Mouse (Mus musculus): Measurements from ENCODE around the gene Tlx3. TPM values are rescaled to one million over a fixed set of nuclear protein-coding genes. Genes with fewer than 3 reads are reported as not detected.

Gene Tlx3
- total and polyA plus RNA-seq, 2 experiments: not detected

DNA sequence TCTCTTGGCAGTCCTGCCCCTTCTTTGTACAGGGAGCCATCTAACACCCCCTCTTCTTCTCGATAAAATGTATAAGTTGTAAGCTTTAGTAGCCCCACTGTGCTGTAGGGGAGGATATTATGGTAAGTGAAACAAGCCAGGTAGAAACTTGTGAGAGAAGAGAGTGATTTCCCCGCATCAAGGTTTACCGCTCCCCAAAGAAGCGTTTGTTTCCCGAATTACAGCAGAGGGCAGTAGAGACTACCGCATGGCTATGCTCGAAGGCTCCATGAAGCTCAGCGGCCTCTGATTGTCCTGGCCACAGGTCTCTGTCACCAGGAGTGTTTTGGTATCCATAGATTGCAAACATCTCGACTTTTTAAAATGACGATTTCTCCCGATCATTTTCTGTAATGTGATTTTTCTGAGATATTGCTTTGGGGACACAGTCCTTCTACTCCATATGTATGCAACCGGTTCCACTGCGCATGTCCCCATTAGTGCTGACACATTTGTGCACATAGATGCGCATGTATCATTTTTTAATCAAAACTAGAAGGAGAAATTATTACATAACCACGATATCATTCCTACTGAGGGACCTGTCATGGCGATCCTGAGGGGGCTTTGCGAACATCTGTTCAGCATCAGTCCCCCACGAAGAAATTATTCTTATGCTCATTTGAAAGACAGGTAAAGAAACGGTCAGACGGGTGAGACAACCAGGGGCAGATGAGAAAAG, 26.7 kb downstream of the Tlx3 start:
- Histone ChIP-seq H3K9ac (ENCODE audit: low read depth, low read length) (no peak overlapping the region), H3K27ac (replicated peaks; ENCODE audit: insufficient read depth, low read depth, low read length) (no peak overlapping the region), H3K4me3 (ENCODE audit: insufficient read depth, low read depth, low read length) (no peak overlapping the region), H3K4me1 (ENCODE audit: control insufficient read depth, insufficient read depth, low read length) (no peaks in the 10 kb centered on the region), H3K79me2 (ENCODE audit: control insufficient read depth, insufficient read depth, low read length) (no peaks in the 10 kb centered on the region), H3K27me3 (ENCODE audit: control insufficient read depth, insufficient read depth, low read length) (peaks cover 6% of the 10 kb centered on the region; the same call in 1 of the 2 replicates), H3K36me3 (ENCODE audit: control insufficient read depth, insufficient read depth, low read length) (no peaks in the 10 kb centered on the region)
- TF ChIP-seq POLR2A (IDR thresholded peaks at IDR 0.05; ENCODE audit: extremely low read depth, insufficient read depth, low read length): no peak
- TF ChIP-seq CTCF (IDR thresholded peaks at IDR 0.05; ENCODE audit: low read depth, low read length): peak; percentile 80
- peak; percentile 33 for DNase-seq (ENCODE audit: extremely low read depth, low read depth, low spot score)
- 36% methylated on average over 20 of the region's 20 CpGs for WGBS

DNA sequence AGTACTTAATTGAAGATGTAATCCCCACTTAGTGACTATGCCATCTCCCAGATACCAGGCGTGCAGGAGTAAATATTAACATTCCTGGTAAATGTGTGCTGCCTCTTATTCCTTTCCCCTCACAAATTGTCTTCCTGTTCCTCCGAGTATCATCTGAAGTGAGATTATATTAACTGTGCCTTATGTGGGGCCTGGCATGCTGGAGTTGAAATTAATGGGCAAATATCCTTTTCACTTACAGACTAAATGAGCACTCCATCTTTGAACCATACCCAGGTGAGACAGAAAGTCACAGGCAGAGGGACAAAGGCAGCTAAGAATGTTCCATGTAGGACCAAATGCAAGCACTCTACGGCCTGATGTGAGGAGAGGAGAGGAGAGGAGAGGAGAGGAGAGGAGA, 27.6 kb downstream of the Tlx3 start:
- DNase-seq (ENCODE audit: extremely low read depth, low read depth, low spot score): no peak
- Histone ChIP-seq H3K27ac (replicated peaks; ENCODE audit: insufficient read depth, low read depth, low read length) (no peak overlapping the region), H3K4me3 (ENCODE audit: insufficient read depth, low read depth, low read length) (no peak overlapping the region), H3K4me1 (ENCODE audit: control insufficient read depth, insufficient read depth, low read length) (no peaks in the 10 kb centered on the region), H3K79me2 (ENCODE audit: control insufficient read depth, insufficient read depth, low read length) (no peaks in the 10 kb centered on the region), H3K36me3 (ENCODE audit: control insufficient read depth, insufficient read depth, low read length) (no peaks in the 10 kb centered on the region), H3K27me3 (ENCODE audit: control insufficient read depth, insufficient read depth, low read length) (0 out of 2 replicates have a peak, but pooled peaks cover 3% of the 10 kb centered on the region), H3K9ac (ENCODE audit: low read depth, low read length) (no peak overlapping the region)
- no peak for TF ChIP-seq CTCF (IDR thresholded peaks at IDR 0.05; ENCODE audit: low read depth, low read length)
- TF ChIP-seq POLR2A (IDR thresholded peaks at IDR 0.05; ENCODE audit: extremely low read depth, insufficient read depth, low read length): no peak
- 65% methylated on average over 2 of the region's 3 CpGs for WGBS

DNA sequence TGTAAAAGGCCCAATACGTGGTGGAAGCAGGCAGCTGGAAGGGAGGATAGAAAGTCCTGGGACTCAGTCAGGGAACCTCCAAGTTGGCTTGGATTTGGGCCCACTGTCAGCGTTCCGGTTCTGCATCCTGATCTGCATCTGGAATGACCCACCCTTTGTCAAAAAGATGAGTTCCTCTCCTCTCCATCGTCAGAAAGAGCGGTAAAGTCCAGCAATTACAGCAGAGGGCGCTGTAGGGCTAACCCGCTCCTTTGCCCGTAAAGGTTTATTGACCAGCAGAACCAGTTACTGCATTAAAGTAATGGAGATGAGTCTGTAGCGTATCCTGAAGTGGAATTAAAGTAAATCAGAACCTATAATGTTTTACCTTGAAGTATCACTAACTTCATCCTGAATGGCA, 32.9 kb downstream of the Tlx3 start:
- 15% methylated on average over 9 of the region's 9 CpGs for WGBS
- no peak overlapping the region for H3K4me3 ChIP-seq (ENCODE audit: insufficient read depth, low read depth, low read length)

DNA sequence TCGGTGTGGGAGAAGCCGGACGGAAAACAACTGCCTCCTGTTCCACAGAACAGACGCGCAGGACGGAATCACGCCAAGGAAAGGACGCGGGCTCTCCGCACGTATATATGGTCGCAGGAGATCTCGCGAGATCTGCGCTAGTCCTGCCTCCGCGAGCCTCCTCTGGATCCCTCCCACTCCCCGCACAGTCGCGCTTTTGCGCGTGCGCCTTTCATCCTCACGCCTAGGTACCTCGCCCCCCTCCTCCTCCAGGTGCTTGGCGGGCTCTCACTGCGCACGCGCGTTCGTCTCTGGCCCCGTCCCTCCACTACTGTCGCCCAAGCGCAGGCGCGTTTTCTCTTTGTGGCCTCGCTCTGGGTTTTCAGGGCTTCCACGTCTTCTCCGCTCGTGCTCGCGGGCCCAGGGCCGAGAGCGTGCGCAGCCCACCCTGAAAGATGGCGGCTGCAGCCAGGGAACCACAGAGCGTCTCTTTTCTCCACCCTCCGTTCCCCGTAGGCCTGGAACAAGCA, 40.3 kb downstream of the Tlx3 start, which contains the start of gene Npm1:
Gene Npm1 (minus strand): TSS at position 209 of the 509 bp plus-strand sequence.
- H3K4me3 ChIP-seq (ENCODE audit: insufficient read depth, low read depth, low read length): peak within 1 kb of the TSS; percentile 67
- 2% methylated on average over 49 of the region's 49 CpGs for WGBS
- H3K4me1 ChIP-seq (ENCODE audit: control insufficient read depth, insufficient read depth, low read length): peaks cover 6% of the 10 kb centered on the region; the same call in 1 of the 2 replicates
- peaks cover 16% of the 10 kb centered on the region for H3K36me3 ChIP-seq (ENCODE audit: control insufficient read depth, insufficient read depth, low read length)
- H3K27ac ChIP-seq (replicated peaks; ENCODE audit: insufficient read depth, low read depth, low read length): peak within 1 kb of the TSS; percentile 65
- H3K27me3 ChIP-seq (ENCODE audit: control insufficient read depth, insufficient read depth, low read length): no peaks in the 10 kb centered on the region
- H3K79me2 ChIP-seq (ENCODE audit: control insufficient read depth, insufficient read depth, low read length): peaks cover 6% of the 10 kb centered on the region; the same call in 1 of the 2 replicates
- peak; percentile 96 for TF ChIP-seq POLR2A (IDR thresholded peaks at IDR 0.05; ENCODE audit: extremely low read depth, insufficient read depth, low read length)
- TF ChIP-seq CTCF (IDR thresholded peaks at IDR 0.05; ENCODE audit: low read depth, low read length): no peak
- H3K9ac ChIP-seq (ENCODE audit: low read depth, low read length): peak within 1 kb of the TSS; percentile 72
- peak; percentile 93 for DNase-seq (ENCODE audit: extremely low read depth, low read depth, low spot score)

More for the DNA sequence above, 32.9 kb downstream of the Tlx3 start:
- peak; percentile 42 for DNase-seq (ENCODE audit: extremely low read depth, low read depth, low spot score)
- H3K79me2 ChIP-seq (ENCODE audit: control insufficient read depth, insufficient read depth, low read length): no peaks in the 10 kb centered on the region
- no peak overlapping the region for H3K27ac ChIP-seq (replicated peaks; ENCODE audit: insufficient read depth, low read depth, low read length)
- H3K27me3 ChIP-seq (ENCODE audit: control insufficient read depth, insufficient read depth, low read length): no peaks in the 10 kb centered on the region
- H3K4me1 ChIP-seq (ENCODE audit: control insufficient read depth, insufficient read depth, low read length): no peaks in the 10 kb centered on the region
- no peaks in the 10 kb centered on the region for H3K36me3 ChIP-seq (ENCODE audit: control insufficient read depth, insufficient read depth, low read length)
- TF ChIP-seq CTCF (IDR thresholded peaks at IDR 0.05; ENCODE audit: low read depth, low read length) (peak; percentile 68), POLR2A (IDR thresholded peaks at IDR 0.05; ENCODE audit: extremely low read depth, insufficient read depth, low read length) (no peak)
- H3K9ac ChIP-seq (ENCODE audit: low read depth, low read length): no peak overlapping the region

DNA sequence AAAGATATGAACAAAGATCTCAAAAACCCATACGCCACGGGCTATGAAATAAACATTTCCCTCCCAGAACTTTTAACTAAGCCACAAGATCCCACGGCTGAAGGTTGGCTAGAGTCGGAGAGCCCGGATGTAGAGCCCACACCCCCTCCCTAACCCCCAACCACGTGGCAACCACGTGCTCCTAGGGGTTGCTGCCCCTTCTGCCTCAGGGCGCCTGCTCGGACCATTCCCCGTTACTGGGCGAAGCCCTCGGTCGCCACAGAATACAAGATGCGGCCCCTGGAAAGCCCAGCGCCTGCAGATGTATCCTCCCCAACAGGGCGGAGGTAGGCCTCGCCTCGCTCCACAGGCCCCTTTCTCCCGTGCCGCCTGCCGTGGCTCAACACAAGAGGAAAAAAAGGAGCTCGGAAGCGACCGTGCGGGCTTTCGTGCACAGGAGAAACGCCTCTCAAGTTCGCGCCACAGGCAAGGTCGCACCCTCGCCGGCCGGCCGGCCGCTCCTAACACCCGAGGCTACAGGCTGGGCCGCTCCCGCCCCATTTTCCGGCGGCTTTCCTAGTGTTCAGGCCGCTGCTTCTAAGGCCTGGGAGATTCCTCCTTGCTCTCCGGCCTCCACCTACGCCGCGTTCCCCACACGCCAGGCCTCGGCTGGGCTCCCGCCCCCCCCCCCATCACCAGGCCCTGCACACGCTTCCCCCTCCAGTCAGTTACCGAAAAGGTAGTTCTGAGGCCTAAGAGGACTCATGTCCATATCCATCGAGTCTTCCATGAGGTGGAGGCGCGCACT, 41.0 kb downstream of the Tlx3 start:
- Histone ChIP-seq H3K27ac (replicated peaks; ENCODE audit: insufficient read depth, low read depth, low read length) (peak overlapping the region; percentile 15; the same call in 1 of the 2 replicates), H3K4me1 (ENCODE audit: control insufficient read depth, insufficient read depth, low read length) (peaks cover 6% of the 10 kb centered on the region; the same call in 1 of the 2 replicates), H3K79me2 (ENCODE audit: control insufficient read depth, insufficient read depth, low read length) (peaks cover 6% of the 10 kb centered on the region; the same call in 1 of the 2 replicates), H3K9ac (ENCODE audit: low read depth, low read length) (peak overlapping the region; percentile 67), H3K36me3 (ENCODE audit: control insufficient read depth, insufficient read depth, low read length) (peaks cover 22% of the 10 kb centered on the region), H3K27me3 (ENCODE audit: control insufficient read depth, insufficient read depth, low read length) (no peaks in the 10 kb centered on the region), H3K4me3 (ENCODE audit: insufficient read depth, low read depth, low read length) (peak overlapping the region; percentile 67)
- no peak for TF ChIP-seq CTCF (IDR thresholded peaks at IDR 0.05; ENCODE audit: low read depth, low read length)
- TF ChIP-seq POLR2A (IDR thresholded peaks at IDR 0.05; ENCODE audit: extremely low read depth, insufficient read depth, low read length): no peak
- DNase-seq (ENCODE audit: extremely low read depth, low read depth, low spot score): peak; percentile 20
- 2% methylated on average over 53 of the region's 53 CpGs for WGBS
